Mouse (Mus musculus) cerebellum, postnatal 25 days (tissue): ENCODE data around the gene Gm8369.
"Not testable (repeated sequence)": the region's sequence is repeated elsewhere in the genome, so short reads cannot be mapped to it uniquely, and the experiment has no call there.

Experiments used
- DNase-seq, 2 experiments: peaks; one replicate each; pipeline ENCODE4 v3.0.0; 2021; ENCODE audit warnings: mixed read lengths in 2 of 2

Gene Gm8369

DNA sequence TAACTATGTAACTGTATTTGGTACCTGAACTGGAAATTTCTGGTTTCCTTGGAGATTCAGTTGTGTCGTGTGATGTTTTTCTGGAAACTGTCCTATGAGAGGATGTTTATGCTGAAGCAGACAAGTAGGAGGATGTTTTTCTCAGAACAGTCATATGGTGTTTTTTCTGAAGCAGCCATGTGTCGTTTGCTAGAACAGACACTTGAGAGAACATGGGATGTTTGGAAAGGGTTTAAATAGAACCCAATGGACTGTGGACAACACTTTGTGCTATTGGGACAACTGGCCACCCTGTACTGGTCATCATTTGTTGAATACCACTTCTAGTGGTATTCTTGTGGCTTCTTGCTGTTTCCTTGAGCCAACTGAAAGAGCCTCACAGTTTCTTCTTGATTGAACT is at the start of gene Gm8369:
Gm8369 (plus strand) TSS at position 193 of the 400 bp plus-strand sequence.
- no peak for DNase-seq

DNA sequence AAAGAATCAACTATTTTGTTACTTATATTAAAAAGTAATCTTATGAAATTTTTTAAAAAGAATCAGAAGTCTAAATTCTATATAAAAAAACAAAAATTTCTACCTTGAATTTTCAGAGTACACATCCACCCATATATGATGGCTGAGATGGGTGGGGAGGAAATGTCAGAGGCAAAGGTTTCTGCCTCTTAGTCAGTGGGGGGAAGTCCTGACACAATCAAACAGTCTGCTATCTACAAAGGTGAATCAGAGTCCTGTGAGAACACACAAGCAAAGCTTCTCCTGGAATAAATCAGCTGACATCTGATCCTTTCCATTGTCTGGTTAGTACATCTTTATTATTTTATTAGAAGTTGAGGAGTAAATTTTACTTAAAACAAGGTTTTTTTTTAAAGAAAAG is 42.4 kb upstream of the Gm8369 start, which contains the start of gene Ms4a4b:
Ms4a4b (plus strand) TSS at position 216 of the 400 bp plus-strand sequence.
- no peak for DNase-seq

DNA sequence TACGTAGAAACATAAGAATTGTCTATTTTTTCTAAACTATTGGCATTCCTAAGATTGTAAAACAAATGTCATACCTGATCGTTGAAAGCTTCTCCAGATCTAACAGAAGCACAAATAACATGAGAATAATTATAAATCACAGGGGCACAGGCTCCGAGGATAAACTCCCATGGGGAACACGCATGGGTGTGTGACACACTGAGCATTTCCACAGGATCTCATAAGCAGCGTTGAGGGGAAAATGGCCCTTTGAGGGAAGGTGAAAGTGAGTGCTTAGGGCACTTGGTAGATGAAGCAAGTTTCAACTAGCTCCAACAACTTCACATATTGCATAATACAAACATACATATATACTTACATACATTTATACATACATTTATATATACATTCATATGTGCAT is 41.8 kb upstream of the Gm8369 start:
- DNase-seq = no peak

DNA sequence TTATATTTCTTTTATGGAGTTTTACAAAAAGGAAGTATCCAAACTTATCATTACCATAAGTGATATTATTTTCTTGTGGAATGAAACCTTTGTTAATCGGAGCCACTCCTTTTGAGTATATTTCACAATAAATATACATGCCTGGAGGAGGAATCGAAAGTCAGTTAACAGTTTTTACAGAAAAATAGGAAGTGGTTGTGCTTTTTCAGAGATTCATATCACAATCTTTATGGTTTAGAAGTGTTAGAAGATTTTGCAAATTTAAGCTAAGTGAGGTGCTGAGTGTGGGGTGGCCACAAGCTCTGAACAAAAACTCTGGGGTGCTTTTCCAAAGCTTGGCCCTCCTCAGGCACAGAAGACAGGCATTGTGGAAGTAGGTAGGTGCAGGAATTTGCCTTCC is 38.5 kb upstream of the Gm8369 start:
- DNase-seq = no peak

DNA sequence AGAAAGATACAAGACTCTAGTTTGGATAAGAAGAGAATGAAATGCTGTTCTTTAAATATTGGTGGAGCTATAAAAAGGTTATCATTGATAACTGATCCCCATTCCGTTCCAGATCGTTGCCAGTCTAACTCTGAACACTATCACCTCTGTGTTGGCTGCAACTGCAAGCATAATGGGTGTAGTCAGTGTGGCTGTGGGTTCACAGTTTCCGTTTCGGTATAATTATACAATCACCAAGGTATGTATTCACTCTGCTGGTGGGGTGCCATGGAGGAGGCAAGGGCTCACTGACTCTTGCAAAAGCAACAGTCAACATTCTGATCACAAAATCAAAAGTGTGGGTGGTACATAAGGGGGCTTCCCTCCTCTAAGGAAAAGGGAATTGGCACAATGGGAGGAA is 26.7 kb upstream of the Gm8369 start:
- not testable (repeated sequence) for DNase-seq

DNA sequence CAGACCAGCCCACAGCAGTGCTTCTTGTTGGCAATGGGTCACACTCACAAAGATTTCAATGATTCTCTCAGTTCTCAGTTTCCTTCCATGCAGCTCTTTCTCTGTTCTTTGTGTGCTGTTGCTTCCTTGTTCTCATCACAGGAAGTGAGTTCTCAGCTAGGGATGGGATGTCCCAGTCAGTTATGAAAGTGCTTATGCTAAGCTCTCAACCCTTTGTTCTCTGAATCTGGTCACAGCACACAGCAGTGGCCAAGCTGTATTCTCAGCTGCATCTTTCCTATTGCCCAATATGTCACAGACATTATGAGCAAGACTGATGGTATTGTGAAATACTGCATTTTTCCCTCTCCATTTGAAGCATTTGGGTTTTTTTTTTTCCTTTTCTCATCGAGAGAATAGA is 20.9 kb upstream of the Gm8369 start:
- not testable (repeated sequence) for DNase-seq

DNA sequence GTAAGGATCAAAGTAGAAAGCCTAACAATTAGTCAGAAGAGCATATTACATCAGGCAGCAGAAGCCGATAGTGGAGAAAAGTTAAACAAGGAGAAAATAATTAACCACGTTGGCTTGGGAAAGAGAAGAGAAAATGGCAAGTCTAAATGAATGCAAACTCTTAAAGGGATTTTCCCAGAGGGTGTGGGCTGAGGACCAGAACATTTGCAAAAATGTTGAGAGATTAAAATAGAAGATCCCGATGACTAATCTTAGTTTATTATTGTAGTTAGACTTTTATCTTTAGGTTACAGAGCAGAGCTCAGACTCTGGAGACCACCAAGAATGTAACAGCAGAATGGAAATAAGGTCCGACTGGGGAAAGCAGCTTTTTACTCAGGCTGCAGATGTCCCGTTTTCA is 19.3 kb upstream of the Gm8369 start:
- no peak for DNase-seq

DNA sequence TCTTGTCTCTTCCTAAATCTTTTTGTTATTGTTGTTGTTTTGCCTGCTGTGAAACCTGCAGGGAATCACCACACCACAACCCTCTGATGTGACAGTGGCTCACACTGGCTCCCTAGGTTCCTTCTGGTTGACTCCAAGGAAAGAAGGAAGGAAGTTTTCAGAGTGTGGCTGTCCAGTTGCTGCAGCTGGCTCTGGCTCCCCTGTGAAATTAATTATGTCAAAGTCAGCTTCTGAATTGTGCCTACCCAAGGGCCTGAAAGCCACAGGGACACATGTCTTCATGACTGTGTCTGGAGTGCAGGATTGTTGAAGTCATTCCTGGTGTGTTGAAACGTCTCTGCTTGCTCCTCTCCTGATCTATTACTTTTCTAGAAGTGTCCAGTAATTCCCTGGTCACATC is 17.4 kb upstream of the Gm8369 start:
- DNase-seq = not testable (repeated sequence)

DNA sequence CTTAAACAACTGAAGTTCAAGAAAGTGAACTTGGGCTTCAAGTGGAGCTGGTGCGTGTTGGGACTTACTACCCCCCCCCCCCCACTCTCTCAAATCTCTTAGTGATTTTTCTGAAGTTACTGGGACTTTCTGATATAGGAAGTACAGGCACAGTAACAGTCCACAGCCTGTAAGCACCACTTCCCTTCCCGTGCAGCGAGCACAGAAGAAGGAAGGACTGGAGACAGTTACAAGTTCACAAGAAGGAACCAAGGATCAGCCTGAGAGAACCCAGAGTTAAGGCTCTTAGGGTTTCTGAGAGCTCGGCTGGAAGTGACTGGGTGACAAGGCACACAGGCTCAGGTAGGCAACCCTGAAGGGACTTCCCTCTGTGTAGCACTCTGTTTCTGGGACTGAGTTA is 16.5 kb upstream of the Gm8369 start, which contains the start of gene Ms4a6c:
Ms4a6c (plus strand) TSS at position 152 of the 400 bp plus-strand sequence.
- DNase-seq = not testable (repeated sequence)

DNA sequence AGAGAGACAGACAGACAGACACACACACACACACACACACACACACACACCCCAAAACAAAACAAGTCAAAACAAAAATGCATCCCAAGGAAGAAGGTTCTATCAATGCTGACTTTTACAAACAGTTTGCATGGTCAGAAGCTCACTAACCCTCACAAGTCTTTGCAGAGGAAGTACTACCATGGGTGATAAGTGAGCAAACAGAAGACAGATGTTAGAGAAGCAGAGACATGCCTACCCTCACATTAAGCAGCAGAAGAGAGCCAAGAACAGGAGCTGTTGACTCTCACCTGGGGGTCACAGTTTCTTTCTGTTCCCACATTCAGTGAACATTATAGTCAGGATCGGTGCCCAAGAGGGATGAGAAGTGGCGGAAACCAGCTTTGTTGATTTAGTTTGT is 6.0 kb upstream of the Gm8369 start:
- DNase-seq = no peak

DNA sequence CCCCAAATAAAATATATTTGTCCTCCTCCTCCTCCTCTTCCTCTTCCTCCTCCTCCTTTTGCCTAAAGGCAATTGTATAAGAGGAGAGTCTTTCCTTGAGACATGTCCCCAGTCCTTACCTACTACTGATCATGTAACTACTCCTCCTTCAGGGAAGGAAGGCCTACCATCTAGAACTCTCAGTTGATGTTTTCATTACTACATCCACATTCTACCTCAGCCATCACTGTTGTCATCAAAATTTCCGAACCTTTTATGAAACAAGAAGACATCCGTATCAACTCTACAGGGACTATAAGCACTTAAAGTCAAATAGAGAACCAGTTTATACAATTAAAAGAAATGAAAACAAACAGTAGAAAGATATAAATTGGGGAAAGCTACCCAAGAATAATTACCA is 3.1 kb upstream of the Gm8369 start:
- DNase-seq = no peak

DNA sequence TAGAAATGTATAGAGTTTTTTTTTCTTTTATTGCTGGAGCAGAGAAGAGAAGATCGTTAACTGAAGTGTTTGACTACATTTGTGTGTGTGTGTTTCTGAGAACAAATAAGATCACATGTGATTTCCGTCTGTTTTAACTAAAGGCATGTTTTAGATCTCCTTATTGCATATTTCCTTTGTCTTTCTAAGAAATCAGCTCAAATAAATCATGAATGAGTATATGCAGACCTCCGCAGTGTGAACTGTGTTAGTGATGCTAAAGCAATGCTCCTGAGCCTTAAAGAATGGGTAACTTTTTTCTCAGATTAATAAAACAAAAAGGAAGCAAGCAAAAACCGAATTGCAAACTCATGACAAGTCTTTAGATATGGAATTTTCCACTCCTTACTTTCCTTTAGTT is 1.8 kb upstream of the Gm8369 start:
- DNase-seq = no peak

DNA sequence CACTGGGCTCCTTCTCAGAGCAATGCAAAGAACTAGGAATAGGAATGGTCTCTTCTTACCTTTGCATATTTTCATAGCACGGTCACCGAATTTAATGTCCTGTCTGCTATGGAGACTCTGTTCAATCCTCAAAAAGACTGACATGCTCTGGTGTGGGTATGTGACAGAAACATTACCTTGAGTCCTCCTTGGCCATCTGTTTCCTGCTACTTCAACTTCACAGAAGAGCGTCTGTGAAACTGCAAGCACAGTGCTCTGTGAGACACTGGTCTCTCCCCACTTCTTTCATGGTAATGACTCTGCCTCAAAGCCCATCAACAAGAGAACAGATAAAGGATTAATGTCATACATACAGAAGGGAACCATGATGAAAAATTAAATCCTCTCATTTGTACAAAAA is 1.4 kb upstream of the Gm8369 start:
- no peak for DNase-seq

DNA sequence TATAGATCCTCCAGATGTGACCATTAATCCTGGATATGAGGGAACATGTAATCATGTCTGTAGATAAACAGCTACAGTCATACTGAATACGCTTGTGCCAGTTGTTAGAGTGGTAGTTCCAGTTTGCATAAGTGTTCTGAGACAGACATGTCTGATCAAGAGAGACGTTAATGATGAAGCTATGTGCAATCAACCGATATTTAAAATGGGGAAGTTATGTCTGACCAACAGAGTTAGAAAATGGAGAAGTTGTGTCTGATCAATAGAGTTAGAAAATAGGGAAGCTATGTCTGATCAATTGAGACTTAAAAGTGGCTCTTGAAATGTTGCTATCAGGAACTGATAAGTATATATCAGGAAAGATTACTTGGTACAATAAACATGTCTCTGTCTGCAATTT is 472 bp upstream of the Gm8369 start:
- DNase-seq = no peak

DNA sequence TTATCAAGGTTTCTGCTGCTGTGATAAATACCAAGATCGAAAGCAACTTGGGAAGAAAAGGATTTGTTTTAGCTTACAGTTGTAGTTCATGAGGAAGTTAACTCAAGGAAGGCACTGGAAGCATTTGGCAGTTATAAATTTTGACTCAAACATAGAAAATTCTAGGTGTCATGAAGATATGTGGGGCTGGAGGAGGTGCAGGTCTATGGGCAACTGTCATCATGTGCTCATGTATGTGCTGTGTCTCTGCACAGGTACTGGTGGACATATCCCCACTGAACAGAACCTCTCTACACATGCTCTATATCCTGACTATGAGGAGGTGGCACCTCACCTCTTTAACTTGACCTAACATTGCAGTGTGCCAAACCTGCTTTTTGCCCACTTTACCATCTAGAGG is 861 bp downstream of the Gm8369 start:
- DNase-seq = no peak

DNA sequence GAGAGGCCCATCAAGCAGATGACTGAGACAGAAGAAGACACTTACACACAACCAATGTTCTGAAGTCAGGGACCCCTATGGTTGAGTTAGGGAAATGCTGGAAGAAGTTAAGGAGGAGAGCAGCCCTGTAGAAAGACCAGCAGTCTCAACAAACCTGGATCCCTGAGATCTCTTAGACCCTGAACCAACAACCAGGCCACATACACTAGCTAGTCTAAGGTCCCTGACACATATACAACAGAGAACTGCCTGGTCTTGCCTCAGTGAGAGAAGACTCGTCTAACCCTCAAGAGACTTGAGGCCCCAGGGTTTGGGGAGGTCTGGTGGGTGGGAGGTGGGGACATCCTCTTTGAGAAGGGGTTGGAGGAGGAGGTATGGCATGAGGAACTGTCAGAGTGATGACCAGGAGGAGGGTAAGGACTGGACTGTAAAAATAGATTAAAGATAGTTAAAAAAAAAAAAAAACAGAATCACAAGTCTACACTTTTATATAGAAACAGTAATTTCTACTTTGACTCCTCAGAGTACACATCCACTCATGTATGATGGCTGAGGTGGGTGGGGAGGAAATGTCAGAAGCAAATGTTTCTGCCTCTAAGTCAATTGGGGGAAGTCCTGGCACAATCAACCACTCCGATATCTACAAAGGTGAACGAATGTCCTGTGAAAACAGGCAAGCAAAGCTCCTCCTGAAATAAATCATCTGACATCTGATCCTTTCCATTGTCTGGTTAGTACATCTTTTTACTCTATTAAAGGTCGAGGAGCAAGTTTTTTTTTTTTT is 5.9 kb downstream of the Gm8369 start:
- no peak for DNase-seq

DNA sequence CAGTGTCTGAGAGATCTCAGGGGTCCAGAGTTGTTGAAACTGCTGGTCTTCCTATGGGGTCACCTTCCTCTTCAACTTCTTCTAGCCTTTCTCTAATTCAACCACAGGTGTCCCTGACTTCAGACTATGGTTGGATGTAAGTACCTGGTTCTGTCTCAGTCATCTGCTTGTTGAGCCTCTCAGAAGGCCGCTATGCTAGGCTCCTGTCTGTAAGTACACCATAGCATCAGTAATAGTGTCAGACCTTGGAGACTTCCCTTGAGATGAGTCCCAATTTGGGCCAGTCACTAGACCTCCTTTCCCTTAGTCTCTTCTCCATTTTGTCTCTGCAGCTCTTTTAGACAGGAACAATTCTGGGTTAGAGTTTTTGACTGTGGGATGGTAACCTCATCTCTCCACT is 6.9 kb downstream of the Gm8369 start:
- no peak for DNase-seq

DNA sequence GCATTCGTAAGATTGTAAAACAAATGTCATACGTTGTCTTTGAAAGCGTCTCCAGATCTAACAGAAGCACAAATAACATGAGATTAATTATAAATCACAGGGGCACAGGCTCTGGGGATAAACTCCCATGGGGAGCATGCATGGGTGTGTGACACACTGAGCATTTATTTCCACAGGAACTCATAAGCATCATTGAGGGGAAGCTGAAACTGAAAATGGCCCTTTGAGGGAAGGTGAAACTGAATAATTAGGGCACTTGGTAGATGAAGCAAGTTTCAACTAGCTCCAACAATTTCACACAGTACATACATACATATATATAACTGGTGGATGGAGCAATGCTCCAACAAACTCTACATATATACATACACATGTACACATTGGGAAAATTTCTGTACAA is 8.8 kb downstream of the Gm8369 start:
- DNase-seq = no peak

DNA sequence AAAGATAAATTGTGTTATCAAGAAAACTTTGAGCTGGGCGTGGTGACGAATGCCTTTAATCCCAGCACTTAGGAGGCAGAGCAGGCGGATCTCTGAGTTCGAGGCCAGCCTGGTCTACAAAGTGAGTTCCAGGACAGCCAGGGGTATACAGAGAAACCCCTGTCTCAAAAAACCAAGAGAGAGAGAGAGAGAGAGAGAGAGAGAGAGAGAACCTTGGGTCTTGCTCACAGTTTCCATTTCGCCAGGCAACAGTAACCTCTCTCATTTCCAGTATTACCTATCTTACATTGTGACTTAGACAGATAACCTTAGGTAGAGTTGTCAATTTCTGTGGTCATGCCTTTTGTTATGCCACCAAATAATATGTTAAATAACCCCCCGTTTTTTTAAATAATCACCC is 10.6 kb downstream of the Gm8369 start:
- DNase-seq = no peak

DNA sequence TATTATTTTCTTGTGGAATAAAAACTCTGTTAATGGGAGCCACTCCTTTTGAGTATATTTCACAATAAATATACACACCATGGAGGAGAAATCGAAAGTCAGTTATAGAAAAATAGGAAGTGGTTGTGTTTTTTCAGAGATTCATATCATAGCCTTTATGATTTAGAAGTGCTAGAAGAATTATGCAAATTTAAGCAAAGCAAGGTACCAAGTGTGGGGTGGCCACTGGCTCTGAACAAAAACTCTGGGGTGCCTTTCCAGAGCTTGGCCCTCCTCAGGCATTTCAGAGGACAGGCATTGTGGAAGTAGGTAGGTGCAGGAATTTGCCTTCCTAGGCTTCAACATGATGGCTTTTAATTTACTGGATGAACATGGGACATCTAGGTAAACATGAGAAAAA is 11.6 kb downstream of the Gm8369 start:
- not testable (repeated sequence) for DNase-seq

DNA sequence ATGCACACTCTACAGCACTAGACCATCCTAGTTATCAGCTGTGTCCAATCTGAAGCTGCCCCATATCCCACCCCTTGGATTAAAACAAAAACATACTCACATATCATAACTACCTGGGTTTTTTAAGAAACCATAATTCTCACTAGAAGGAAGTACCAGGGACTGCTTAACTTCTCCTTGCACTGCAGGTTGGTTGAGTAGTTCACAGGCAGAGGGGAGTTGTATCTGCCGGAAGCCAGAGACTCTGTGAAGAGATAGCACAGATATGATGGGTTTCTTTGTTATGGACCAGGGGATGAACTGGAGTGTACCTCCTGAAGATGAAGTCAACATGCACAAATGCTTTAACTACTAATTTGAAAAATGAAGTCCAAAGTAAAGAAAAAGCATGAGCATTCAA is 15.1 kb downstream of the Gm8369 start:
- DNase-seq = no peak

DNA sequence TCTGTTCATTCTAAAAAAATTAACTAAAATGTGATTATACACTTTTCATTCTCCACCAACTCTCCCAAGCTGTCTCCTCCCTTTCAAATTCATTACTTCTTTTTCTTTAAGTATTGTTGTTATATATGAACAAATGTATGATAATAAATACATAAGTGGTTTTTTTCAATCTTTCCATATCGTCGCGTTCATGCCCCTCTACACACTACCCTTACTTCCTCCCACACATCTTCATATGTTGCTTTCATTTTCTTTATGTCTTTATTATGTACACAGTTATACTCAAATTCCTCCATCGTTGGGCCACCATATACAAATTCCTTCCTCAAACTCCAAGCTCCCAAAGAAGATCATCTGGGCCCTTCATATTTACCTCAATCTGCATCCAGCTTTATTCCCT is 15.6 kb downstream of the Gm8369 start:
- DNase-seq = no peak

DNA sequence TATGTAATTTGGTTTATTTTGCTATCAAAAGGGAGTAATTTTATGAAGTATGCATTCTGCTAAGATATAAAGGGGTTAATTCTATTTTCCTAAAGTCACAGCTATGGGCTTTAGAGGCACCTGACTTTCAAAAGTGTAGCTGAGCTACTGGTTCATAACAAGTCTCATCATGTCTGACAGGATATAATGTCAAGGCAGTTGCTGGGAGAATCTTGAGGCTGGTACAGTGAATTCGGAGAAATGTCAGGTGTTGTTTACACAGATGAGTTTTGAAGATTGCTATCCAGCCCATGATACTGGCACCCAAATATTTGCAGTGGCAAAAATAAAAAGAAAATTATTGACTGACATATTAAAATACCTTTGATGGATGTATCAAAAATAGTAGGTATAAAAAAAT is 19.1 kb downstream of the Gm8369 start:
- DNase-seq = no peak

DNA sequence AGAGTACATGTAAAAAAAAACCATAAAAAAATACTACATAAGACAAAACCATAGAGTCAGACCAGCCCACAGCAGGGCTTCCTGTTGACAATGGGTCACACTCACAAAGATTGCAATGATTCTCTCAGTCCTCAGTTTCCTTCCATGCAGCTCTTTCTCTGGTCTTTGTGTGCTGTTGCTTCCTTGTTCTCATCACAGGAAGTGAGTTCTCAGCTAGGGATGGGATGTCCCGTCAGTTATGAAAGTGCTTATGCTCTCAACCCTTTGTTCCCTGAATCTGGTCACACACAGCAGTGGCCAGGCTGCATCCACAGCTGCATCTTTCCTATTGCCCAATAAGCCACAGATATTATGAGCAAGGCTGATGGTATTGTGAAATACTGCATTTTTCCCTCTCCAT is 27.7 kb downstream of the Gm8369 start:
- no peak for DNase-seq

DNA sequence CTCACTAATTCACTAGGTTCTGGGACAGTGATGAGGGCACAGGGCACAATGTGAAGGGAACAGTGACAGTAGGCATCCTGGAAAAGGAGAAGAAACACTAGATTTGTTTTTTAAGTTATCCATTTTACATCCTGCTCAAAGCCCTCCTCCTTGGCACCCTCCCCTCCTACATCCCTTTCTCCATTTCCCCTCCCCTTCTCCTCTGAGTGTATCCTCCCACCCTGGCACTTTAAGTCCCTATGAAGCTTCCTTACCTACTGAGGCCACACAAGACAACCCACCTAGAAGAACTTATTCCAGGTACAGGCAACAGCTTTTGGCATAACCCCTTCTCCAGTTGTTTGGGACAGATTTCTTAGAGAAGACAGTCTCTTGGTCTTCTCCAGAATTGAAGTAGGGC is 30.5 kb downstream of the Gm8369 start, which contains the start of gene Ms4a6b:
Ms4a6b (plus strand) TSS at position 267 of the 400 bp plus-strand sequence.
- no peak for DNase-seq
